Mouse (Mus musculus): Measurements from ENCODE around the gene Anp32b. TPM values are rescaled to one million over a fixed set of nuclear protein-coding genes. Genes with fewer than 3 reads are reported as not detected.
A peak's percentile ranks its signal among the peaks of the same experiment; 100 is the strongest.

Anp32b gene
- polyA plus RNA-seq, 2 experiments = 159 to 245 TPM

GRCm38 (mm10) chr4:46452855-46453719, 2.4 kb downstream of the Anp32b start:
- no peaks in the 10 kb centered on the region for H3K9me3 ChIP-seq (ENCODE audit: control insufficient read depth, low read length)
- no peaks in the 10 kb centered on the region; the same call in 1 of the 2 replicates for H3K36me3 ChIP-seq (ENCODE audit: control insufficient read depth, insufficient read depth, low read length)
- no peaks in the 10 kb centered on the region for H3K27me3 ChIP-seq (ENCODE audit: control insufficient read depth, insufficient read depth, low read length)
- DNase-seq (ENCODE audit: low spot score) (no peak), ATAC-seq (ENCODE audit: low FRiP score, low read depth) (no peak)
- peak overlapping the region; percentile 89 for H3K4me3 ChIP-seq (replicated peaks; ENCODE audit: low read length)
- no peak for TF ChIP-seq POLR2A (IDR thresholded peaks at IDR 0.05; ENCODE audit: borderline replicate concordance, extremely low read depth, insufficient read depth, insufficient read length)
- WGBS = 30% methylated on average over 13 of the region's 13 CpGs
- peak overlapping the region; percentile 100 for H3K27ac ChIP-seq (replicated peaks; ENCODE audit: low read depth, low read length)
- H3K4me1 ChIP-seq (ENCODE audit: control insufficient read depth, insufficient read depth, low read length) = peaks cover 17% of the 10 kb centered on the region
- H3K9ac ChIP-seq (ENCODE audit: low read depth, low read length, severe bottlenecking) = peak overlapping the region; percentile 99
- H3K4me2 ChIP-seq (replicated peaks; ENCODE audit: low read depth, low read length, severe bottlenecking) = peak overlapping the region; percentile 77

- ATAC-seq (ENCODE audit: low FRiP score, low read depth) = no peak
- Histone ChIP-seq H3K27me3 (ENCODE audit: control insufficient read depth, insufficient read depth, low read length) (no peaks in the 10 kb centered on the region), H3K9ac (ENCODE audit: low read depth, low read length, severe bottlenecking) (no peak overlapping the region), H3K27ac (replicated peaks; ENCODE audit: low read depth, low read length) (no peak overlapping the region), H3K4me2 (replicated peaks; ENCODE audit: low read depth, low read length, severe bottlenecking) (0 out of 2 replicates have a peak overlapping the region, but pooled peaks have one; percentile 4), H3K4me1 (ENCODE audit: control insufficient read depth, insufficient read depth, low read length) (peaks cover 17% of the 10 kb centered on the region), H3K36me3 (ENCODE audit: control insufficient read depth, insufficient read depth, low read length) (no peaks in the 10 kb centered on the region; the same call in 1 of the 2 replicates), H3K4me3 (replicated peaks; ENCODE audit: low read length) (no peak overlapping the region), H3K9me3 (ENCODE audit: control insufficient read depth, low read length) (no peaks in the 10 kb centered on the region)
- no peak for TF ChIP-seq POLR2A (IDR thresholded peaks at IDR 0.05; ENCODE audit: borderline replicate concordance, extremely low read depth, insufficient read depth, insufficient read length)
- DNase-seq (ENCODE audit: low spot score) = no peak
- 79% methylated on average over 5 of the region's 5 CpGs for WGBS
Observed at GRCm38 (mm10) chr4:46454097-46454864, 3.6 kb downstream of the Anp32b start.

DNA sequence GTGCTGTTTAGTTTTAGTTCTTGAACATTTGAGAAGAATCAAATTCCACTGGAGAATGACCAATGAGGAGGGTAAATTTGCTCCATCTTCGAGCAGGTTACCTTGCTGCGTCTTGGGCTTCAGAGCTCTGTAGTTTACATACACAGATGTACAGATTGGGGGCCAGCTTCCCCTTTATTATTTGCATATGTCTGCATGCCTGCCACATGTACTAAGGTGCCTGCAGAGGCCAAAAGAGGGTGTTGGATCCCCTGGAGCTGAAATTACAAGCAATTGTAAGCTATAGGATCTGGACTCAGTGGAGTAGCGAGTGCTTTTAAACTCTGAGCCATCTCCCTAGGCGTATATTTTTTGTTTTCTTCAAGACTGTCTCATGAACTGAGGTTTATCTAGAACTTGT, 6.1 kb downstream of the Anp32b start:
- 60% methylated on average over 4 of the region's 4 CpGs for WGBS
- Histone ChIP-seq H3K27me3 (ENCODE audit: control insufficient read depth, insufficient read depth, low read length) (no peaks in the 10 kb centered on the region), H3K4me1 (ENCODE audit: control insufficient read depth, insufficient read depth, low read length) (peaks cover 17% of the 10 kb centered on the region), H3K27ac (replicated peaks; ENCODE audit: low read depth, low read length) (no peak overlapping the region), H3K9me3 (ENCODE audit: control insufficient read depth, low read length) (no peaks in the 10 kb centered on the region), H3K4me2 (replicated peaks; ENCODE audit: low read depth, low read length, severe bottlenecking) (no peak overlapping the region), H3K9ac (ENCODE audit: low read depth, low read length, severe bottlenecking) (no peak overlapping the region), H3K36me3 (ENCODE audit: control insufficient read depth, insufficient read depth, low read length) (peaks cover 18% of the 10 kb centered on the region), H3K4me3 (replicated peaks; ENCODE audit: low read length) (no peak overlapping the region)
- DNase-seq (ENCODE audit: low spot score) (no peak), ATAC-seq (ENCODE audit: low FRiP score, low read depth) (no peak)
- TF ChIP-seq POLR2A (IDR thresholded peaks at IDR 0.05; ENCODE audit: borderline replicate concordance, extremely low read depth, insufficient read depth, insufficient read length) = no peak

DNA sequence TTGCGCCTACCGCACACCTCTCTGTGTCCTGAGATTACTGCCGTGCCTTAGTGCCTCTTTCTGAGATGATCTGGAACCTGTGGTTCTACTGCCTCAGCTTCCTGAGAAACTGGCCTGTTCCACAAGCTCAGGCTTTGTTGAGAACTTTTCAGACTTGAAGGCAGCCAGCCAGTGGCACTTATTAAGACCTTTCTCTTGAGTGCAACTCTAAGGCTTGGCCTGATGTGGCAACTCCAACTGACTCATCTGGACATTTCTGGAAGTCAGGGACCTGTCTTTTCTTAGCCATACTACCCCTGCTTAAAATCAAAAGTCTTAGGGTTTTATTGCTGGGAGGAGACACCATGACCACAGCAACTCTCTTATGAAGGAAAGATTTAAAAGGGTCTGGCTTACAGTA, 6.5 kb downstream of the Anp32b start:
- Histone ChIP-seq H3K4me3 (replicated peaks; ENCODE audit: low read length) (no peak overlapping the region), H3K36me3 (ENCODE audit: control insufficient read depth, insufficient read depth, low read length) (peaks cover 22% of the 10 kb centered on the region), H3K9ac (ENCODE audit: low read depth, low read length, severe bottlenecking) (no peak overlapping the region), H3K27me3 (ENCODE audit: control insufficient read depth, insufficient read depth, low read length) (no peaks in the 10 kb centered on the region), H3K27ac (replicated peaks; ENCODE audit: low read depth, low read length) (no peak overlapping the region), H3K4me1 (ENCODE audit: control insufficient read depth, insufficient read depth, low read length) (peaks cover 17% of the 10 kb centered on the region), H3K9me3 (ENCODE audit: control insufficient read depth, low read length) (no peaks in the 10 kb centered on the region), H3K4me2 (replicated peaks; ENCODE audit: low read depth, low read length, severe bottlenecking) (no peak overlapping the region)
- TF ChIP-seq POLR2A (IDR thresholded peaks at IDR 0.05; ENCODE audit: borderline replicate concordance, extremely low read depth, insufficient read depth, insufficient read length) = no peak
- no peak for ATAC-seq (ENCODE audit: low FRiP score, low read depth)
- DNase-seq (ENCODE audit: low spot score) = no peak
- WGBS = 89% methylated on average over 3 of the region's 3 CpGs

DNA sequence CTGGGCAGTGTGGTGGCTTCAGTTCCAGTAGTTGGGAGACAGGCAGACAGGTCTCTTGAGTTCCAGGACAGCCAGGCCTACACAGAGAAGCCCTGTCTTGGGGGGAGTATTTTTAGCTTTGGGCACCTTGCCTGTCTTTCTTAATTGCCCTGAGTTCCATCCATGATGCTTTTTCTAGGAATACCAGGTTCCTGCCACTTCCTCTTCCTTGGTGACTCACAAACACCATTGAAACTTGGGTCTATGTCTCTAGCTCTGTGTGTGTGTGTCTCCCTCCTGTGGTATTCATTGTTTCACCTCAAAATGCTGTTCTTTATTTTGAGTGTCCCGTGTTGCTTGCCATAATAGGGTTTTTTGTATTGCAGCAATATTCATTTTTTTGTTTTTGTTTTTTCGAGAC, 7.7 kb downstream of the Anp32b start:
- no peak for ATAC-seq (ENCODE audit: low FRiP score, low read depth)
- peaks cover 34% of the 10 kb centered on the region for H3K36me3 ChIP-seq (ENCODE audit: control insufficient read depth, insufficient read depth, low read length)
- 97% methylated on average over 2 of the region's 2 CpGs for WGBS

More for the DNA sequence above, 7.7 kb downstream of the Anp32b start:
- H3K27ac ChIP-seq (replicated peaks; ENCODE audit: low read depth, low read length) = no peak overlapping the region
- H3K4me3 ChIP-seq (replicated peaks; ENCODE audit: low read length) = no peak overlapping the region
- no peaks in the 10 kb centered on the region for H3K27me3 ChIP-seq (ENCODE audit: control insufficient read depth, insufficient read depth, low read length)
- H3K9me3 ChIP-seq (ENCODE audit: control insufficient read depth, low read length) = no peaks in the 10 kb centered on the region
- H3K9ac ChIP-seq (ENCODE audit: low read depth, low read length, severe bottlenecking) = no peak overlapping the region
- H3K4me2 ChIP-seq (replicated peaks; ENCODE audit: low read depth, low read length, severe bottlenecking) = no peak overlapping the region
- DNase-seq (ENCODE audit: low spot score) = no peak
- H3K4me1 ChIP-seq (ENCODE audit: control insufficient read depth, insufficient read depth, low read length) = peaks cover 7% of the 10 kb centered on the region
- TF ChIP-seq POLR2A (IDR thresholded peaks at IDR 0.05; ENCODE audit: borderline replicate concordance, extremely low read depth, insufficient read depth, insufficient read length) = no peak
